Comparison of ENCODE assay signal across 12 mouse cellular contexts in genomic region chr2:156203917-156204316, GRCm38 (mm10). TPM values are rescaled to one million over a fixed set of nuclear protein-coding genes. Genes with fewer than 3 reads are reported as not detected.
DNase-seq lines count a peak whose midpoint lies in the region; ATAC-seq and TF ChIP-seq lines count a peak whose summit lies in the region.
"Had no signal": no experiment of that assay in that cellular context is flagged by ENCODE, and none has a peak within 500 bp of the region (broad histone marks: within the 10 kb centered on the region; RNA-seq: fewer than 3 reads in every experiment).

No protein-coding gene starts in this region.

- peak; percentile 19 to 35 for DNase-seq in adrenal gland, adult (ENCODE audit: inconsistent age in 2 of 2, low spot score in 1 of 2)
- DNase-seq in adrenal gland, adult 8-10 months = no peak
- DNase-seq in kidney, adult 2 months = no peak
- no peak for DNase-seq in embryo, embryonic 10 days (ENCODE audit: low spot score)
- DNase-seq: adrenal gland, postnatal 36 days had no signal

- peaks cover 30% of the 10 kb centered on the region for H3K4me1 ChIP-seq in kidney, adult 2 months (ENCODE audit: control insufficient read depth, insufficient read depth, low read length)
- H3K4me1 ChIP-seq in kidney, embryonic 15.5 days = peaks cover 25% of the 10 kb centered on the region
- H3K4me1 ChIP-seq in neural tube, embryonic 13.5 days (replicated peaks) = peaks cover 29% of the 10 kb centered on the region
- peaks cover 32% of the 10 kb centered on the region for H3K4me1 ChIP-seq in neural tube, embryonic 15.5 days

- TF ChIP-seq POLR2A in kidney, adult 2 months (IDR thresholded peaks at IDR 0.05; ENCODE audit: low read depth, low read length) = no peak

- H3K27ac ChIP-seq in kidney, adult 2 months (ENCODE audit: insufficient read depth, low read depth, low read length) = no peak overlapping the region
- H3K27ac ChIP-seq in kidney, embryonic 15.5 days = no peak overlapping the region
- H3K27ac ChIP-seq in neural tube, embryonic 13.5 days (replicated peaks) = 0 out of 2 replicates have a peak overlapping the region, but pooled peaks have one; percentile 82
- H3K27ac ChIP-seq in neural tube, embryonic 15.5 days (replicated peaks) = no peak overlapping the region
- H3K27ac ChIP-seq: limb, embryonic 10.5 days had no signal

- no peaks in the 10 kb centered on the region for H3K27me3 ChIP-seq in kidney, adult 2 months (replicated peaks; ENCODE audit: control insufficient read depth, insufficient read depth, low read length)
- no peaks in the 10 kb centered on the region for H3K27me3 ChIP-seq in kidney, embryonic 15.5 days
- no peaks in the 10 kb centered on the region for H3K27me3 ChIP-seq in neural tube, embryonic 13.5 days
- no peaks in the 10 kb centered on the region for H3K27me3 ChIP-seq in neural tube, embryonic 15.5 days (replicated peaks)
- H3K27me3 ChIP-seq: embryonic facial prominence, embryonic 13.5 days; forebrain, embryonic 13.5 days had no signal

- no peak overlapping the region for H3K4me2 ChIP-seq in kidney, embryonic 15.5 days
- H3K4me2 ChIP-seq in neural tube, embryonic 13.5 days = no peak overlapping the region
- no peak overlapping the region for H3K4me2 ChIP-seq in neural tube, embryonic 15.5 days
- H3K4me2 ChIP-seq: forebrain, embryonic 13.5 days had no signal

- TF ChIP-seq CTCF in kidney, adult 2 months (conservative IDR thresholded peaks at IDR 0.05; ENCODE audit: insufficient read depth, insufficient read length, low read depth, low read length) = peak; percentile 32; the same call in 1 of the 2 replicates

- no peaks in the 10 kb centered on the region for H3K36me3 ChIP-seq in kidney, adult 2 months (ENCODE audit: control insufficient read depth, insufficient read depth, low read length)
- H3K36me3 ChIP-seq in kidney, embryonic 15.5 days = peaks cover 44% of the 10 kb centered on the region
- H3K36me3 ChIP-seq in neural tube, embryonic 13.5 days = peaks cover 31% of the 10 kb centered on the region
- peaks cover 10% of the 10 kb centered on the region for H3K36me3 ChIP-seq in neural tube, embryonic 15.5 days

- WGBS in kidney, adult 2 months = 75% methylated on average over 6 of the region's 6 CpGs
- WGBS in kidney, embryonic 15.5 days = 90% methylated on average over 6 of the region's 6 CpGs
- WGBS in neural tube, embryonic 13.5 days = 89% methylated on average over 6 of the region's 6 CpGs
- 97% methylated on average over 6 of the region's 6 CpGs for WGBS in neural tube, embryonic 15.5 days

- H3K4me3 ChIP-seq in kidney, adult 2 months (ENCODE audit: insufficient read depth, low read depth, low read length) = no peak overlapping the region
- no peak overlapping the region for H3K4me3 ChIP-seq in kidney, embryonic 15.5 days (replicated peaks)
- no peak overlapping the region for H3K4me3 ChIP-seq in neural tube, embryonic 13.5 days
- no peak overlapping the region for H3K4me3 ChIP-seq in neural tube, embryonic 15.5 days (replicated peaks)
- H3K4me3 ChIP-seq: embryonic facial prominence, embryonic 13.5 days; forebrain, embryonic 13.5 days; limb, embryonic 10.5 days had no signal

- H3K9me3 ChIP-seq in kidney, embryonic 15.5 days (replicated peaks) = no peaks in the 10 kb centered on the region
- H3K9me3 ChIP-seq in neural tube, embryonic 13.5 days = no peaks in the 10 kb centered on the region
- no peaks in the 10 kb centered on the region for H3K9me3 ChIP-seq in neural tube, embryonic 15.5 days (replicated peaks)
- H3K9me3 ChIP-seq: embryonic facial prominence, embryonic 13.5 days; forebrain, embryonic 13.5 days; limb, embryonic 10.5 days had no signal

- H3K9ac ChIP-seq in kidney, embryonic 15.5 days = no peak overlapping the region
- no peak overlapping the region for H3K9ac ChIP-seq in neural tube, embryonic 13.5 days
- H3K9ac ChIP-seq in neural tube, embryonic 15.5 days (replicated peaks) = no peak overlapping the region
- H3K9ac ChIP-seq: forebrain, embryonic 13.5 days had no signal

- no peak for ATAC-seq in kidney, embryonic 15.5 days (replicated peaks; ENCODE audit: low FRiP score)
- ATAC-seq in neural tube, embryonic 13.5 days (ENCODE audit: low read depth) = no peak
- no peak for ATAC-seq in neural tube, embryonic 15.5 days (ENCODE audit: low FRiP score)
- no peak for ATAC-seq in granulocyte monocyte progenitor cell, adult 5-6 weeks (replicated peaks; ENCODE audit: poor library complexity, severe bottlenecking)

RNA-seq across cellular contexts. Expression of gene Phf20, which starts 7.7 kb away (rescaled TPM):
- total RNA-seq in adrenal gland, adult 8-10 months (2022) = 10 to 100 TPM; 44.2 to 79.9 (median 57.6) TPM
- 14.6 and 16.3 TPM in 2 replicates for polyA plus RNA-seq in kidney, adult 2 months (2012; rRNA removed)
- 78.4 and 79.3 TPM in 2 replicates for polyA plus RNA-seq in kidney, embryonic 15.5 days (2015; fragmentation: Nextera tagmentation; extraction: Ambion mirVana)
- 101 and 126 TPM in 2 replicates for polyA plus RNA-seq in neural tube, embryonic 13.5 days (2015; fragmentation: Nextera tagmentation; extraction: Ambion mirVana)
- 122 and 130 TPM in 2 replicates for polyA plus RNA-seq in neural tube, embryonic 15.5 days (2015; fragmentation: Nextera tagmentation; extraction: Ambion mirVana)
- total RNA-seq in granulocyte monocyte progenitor cell, adult 5-6 weeks (2014; fragmentation: Nextera tagmentation) = 17.1 and 33.3 TPM in 2 replicates
- total RNA-seq in granulocyte monocyte progenitor cell, adult 5-6 weeks (2017) = 32.1 and 53.4 TPM in 2 replicates

RNA-seq across cellular contexts. Expression of gene Rbm39, which starts 23.9 kb away (rescaled TPM):
- 100 to 1,000 TPM; 313 to 619 (median 423) TPM for total RNA-seq in adrenal gland, adult 8-10 months (2022)
- 31.1 and 39.3 TPM in 2 replicates for polyA plus RNA-seq in kidney, adult 2 months (2012; rRNA removed)
- polyA plus RNA-seq in kidney, embryonic 15.5 days (2015; fragmentation: Nextera tagmentation; extraction: Ambion mirVana) = 653 and 664 TPM in 2 replicates
- 509 and 512 TPM in 2 replicates for polyA plus RNA-seq in neural tube, embryonic 13.5 days (2015; fragmentation: Nextera tagmentation; extraction: Ambion mirVana)
- polyA plus RNA-seq in neural tube, embryonic 15.5 days (2015; fragmentation: Nextera tagmentation; extraction: Ambion mirVana) = 420 and 462 TPM in 2 replicates
- total RNA-seq in granulocyte monocyte progenitor cell, adult 5-6 weeks (2014; fragmentation: Nextera tagmentation) = 317 and 379 TPM in 2 replicates
- total RNA-seq in granulocyte monocyte progenitor cell, adult 5-6 weeks (2017) = 566 and 641 TPM in 2 replicates

RNA-seq across cellular contexts. Expression of gene Nfs1, which starts 59.9 kb away (rescaled TPM):
- total RNA-seq in adrenal gland, adult 8-10 months (2022) = 100 to 1,000 TPM in 2 of 4 experiments, 10 to 100 TPM in 2; 93.4 to 102 (median 100) TPM
- 112 and 138 TPM in 2 replicates for polyA plus RNA-seq in kidney, adult 2 months (2012; rRNA removed)
- polyA plus RNA-seq in kidney, embryonic 15.5 days (2015; fragmentation: Nextera tagmentation; extraction: Ambion mirVana) = 47.7 and 50.2 TPM in 2 replicates
- polyA plus RNA-seq in neural tube, embryonic 13.5 days (2015; fragmentation: Nextera tagmentation; extraction: Ambion mirVana) = 31.2 and 31.8 TPM in 2 replicates
- polyA plus RNA-seq in neural tube, embryonic 15.5 days (2015; fragmentation: Nextera tagmentation; extraction: Ambion mirVana) = 29.6 and 40.3 TPM in 2 replicates
- total RNA-seq in granulocyte monocyte progenitor cell, adult 5-6 weeks (2014; fragmentation: Nextera tagmentation) = 57.3 and 66.6 TPM in 2 replicates
- 38.8 and 41.6 TPM in 2 replicates for total RNA-seq in granulocyte monocyte progenitor cell, adult 5-6 weeks (2017)

Comparison
In these comparisons a context has a peak if more than half of its experiments do, and no peak if none do; other contexts are left out.
1. DNase-seq: peak in adrenal gland, adult (2 of 2); none in adrenal gland, adult 8-10 months (single experiment), kidney, adult 2 months (single experiment) and embryo, embryonic 10 days (single experiment).
2. RNA of gene Rbm39, which starts 23.9 kb away (polyA plus RNA-seq): 653 to 664 TPM in kidney, embryonic 15.5 days, 509 to 512 TPM in neural tube, embryonic 13.5 days and 420 to 462 TPM in neural tube, embryonic 15.5 days; 31.1 to 39.3 TPM in kidney, adult 2 months; every median in the first group is over 10 times any median in the second.